Mouse (Mus musculus): Measurements from ENCODE around the gene Noc2l. TPM values are rescaled to one million over a fixed set of nuclear protein-coding genes. Genes with fewer than 3 reads are reported as not detected.

Noc2l gene
- 100 to 1,000 TPM in 3 of 26 experiments, 10 to 100 TPM in 23; 32.1 to 140 (median 70.3) TPM for total RNA-seq (2018; cell fraction: chromatin; rRNA removed)
- 10 to 100 TPM; 44.6 to 72.9 (median 57.6) TPM for total RNA-seq (2018; cell fraction: cytosol; rRNA removed)
- total RNA-seq (2018; cell fraction: nucleus; rRNA removed) = 100 to 1,000 TPM in 1 of 26 experiments, 10 to 100 TPM in 25; 36.3 to 111 (median 55.7) TPM
- 52.2 to 93.1 TPM (median 59.9 TPM) in 3 replicates for polyA plus RNA-seq (2018)

GRCm38 (mm10) chr4:156235808-156236533 lies at the start of gene Noc2l:
Gene Noc2l (plus strand): TSS chr4:156236010.
- WGBS (ENCODE audit: missing documents) = 1% methylated on average over 82 of the region's 90 CpGs
- peak within 1 kb of the TSS; percentile 45 for H3K27ac ChIP-seq
- peaks cover 35% of the 10 kb centered on the region; the same call in 1 of the 2 replicates for H3K79me2 ChIP-seq (ENCODE audit: inconsistent target)
- peak within 1 kb of the TSS; percentile 46 for H3K4me3 ChIP-seq (ENCODE audit: inconsistent target)
- peaks cover 54% of the 10 kb centered on the region for H3K36me3 ChIP-seq (ENCODE audit: inconsistent target)

GRCm38 (mm10) chr4:156188162-156188810 lies 47.5 kb upstream of the Noc2l start:
- H3K4me3 ChIP-seq (ENCODE audit: inconsistent target) = no peak overlapping the region
- WGBS (ENCODE audit: missing documents) = 68% methylated on average over 5 of the region's 5 CpGs

GRCm38 (mm10) chr4:156188811-156189323 lies 46.9 kb upstream of the Noc2l start:
- no peaks in the 10 kb centered on the region for H3K36me3 ChIP-seq (ENCODE audit: inconsistent target)
- no peaks in the 10 kb centered on the region for H3K79me2 ChIP-seq (ENCODE audit: inconsistent target)
- WGBS (ENCODE audit: missing documents) = 85% methylated on average over 6 of the region's 6 CpGs
- no peak overlapping the region for H3K27ac ChIP-seq
- no peak overlapping the region for H3K4me3 ChIP-seq (ENCODE audit: inconsistent target)

More at GRCm38 (mm10) chr4:156188162-156188810, 47.5 kb upstream of the Noc2l start:
- Histone ChIP-seq H3K79me2 (ENCODE audit: inconsistent target) (no peaks in the 10 kb centered on the region), H3K27ac (no peak overlapping the region), H3K36me3 (ENCODE audit: inconsistent target) (no peaks in the 10 kb centered on the region)

- WGBS (ENCODE audit: missing documents) = 86% methylated on average over 8 of the region's 8 CpGs
- H3K4me3 ChIP-seq (ENCODE audit: inconsistent target) = no peak overlapping the region
- H3K27ac ChIP-seq = no peak overlapping the region
- no peaks in the 10 kb centered on the region for H3K79me2 ChIP-seq (ENCODE audit: inconsistent target)
- H3K36me3 ChIP-seq (ENCODE audit: inconsistent target) = no peaks in the 10 kb centered on the region
These were observed 43.2 kb upstream of the Noc2l start for GRCm38 (mm10) chr4:156192421-156193199.

GRCm38 (mm10) chr4:156193200-156193590 lies 42.6 kb upstream of the Noc2l start:
- H3K27ac ChIP-seq = no peak overlapping the region

GRCm38 (mm10) chr4:156193906-156194305 lies 41.9 kb upstream of the Noc2l start:
- 93% methylated on average over 5 of the region's 5 CpGs for WGBS (ENCODE audit: missing documents)
- Histone ChIP-seq H3K79me2 (ENCODE audit: inconsistent target) (peaks cover 6% of the 10 kb centered on the region), H3K27ac (no peak overlapping the region), H3K36me3 (ENCODE audit: inconsistent target) (0 out of 2 replicates have a peak, but pooled peaks cover 3% of the 10 kb centered on the region), H3K4me3 (ENCODE audit: inconsistent target) (no peak overlapping the region)

More at GRCm38 (mm10) chr4:156193200-156193590, 42.6 kb upstream of the Noc2l start:
- no peaks in the 10 kb centered on the region for H3K79me2 ChIP-seq (ENCODE audit: inconsistent target)
- WGBS (ENCODE audit: missing documents) = 75% methylated on average over 2 of the region's 2 CpGs
- no peaks in the 10 kb centered on the region for H3K36me3 ChIP-seq (ENCODE audit: inconsistent target)
- no peak overlapping the region for H3K4me3 ChIP-seq (ENCODE audit: inconsistent target)

GRCm38 (mm10) chr4:156194346-156194745 lies 41.5 kb upstream of the Noc2l start:
- H3K4me3 ChIP-seq (ENCODE audit: inconsistent target) = no peak overlapping the region
- 0 out of 2 replicates have a peak, but pooled peaks cover 6% of the 10 kb centered on the region for H3K36me3 ChIP-seq (ENCODE audit: inconsistent target)
- WGBS (ENCODE audit: missing documents) = 88% methylated on average over 6 of the region's 6 CpGs
- peaks cover 11% of the 10 kb centered on the region for H3K79me2 ChIP-seq (ENCODE audit: inconsistent target)
- H3K27ac ChIP-seq = no peak overlapping the region

GRCm38 (mm10) chr4:156195927-156196870 lies 39.6 kb upstream of the Noc2l start:
- WGBS (ENCODE audit: missing documents) = 23% methylated on average over 34 of the region's 35 CpGs
- no peak overlapping the region for H3K27ac ChIP-seq

GRCm38 (mm10) chr4:156197131-156197828 lies 38.5 kb upstream of the Noc2l start, which contains the start of gene Agrn:
Gene Agrn (minus strand): TSS chr4:156197488.
- H3K36me3 ChIP-seq (ENCODE audit: inconsistent target) = 0 out of 2 replicates have a peak, but pooled peaks cover 6% of the 10 kb centered on the region
- peak within 1 kb of the TSS; percentile 12; the same call in 1 of the 2 replicates for H3K4me3 ChIP-seq (ENCODE audit: inconsistent target)
- H3K79me2 ChIP-seq (ENCODE audit: inconsistent target) = peaks cover 28% of the 10 kb centered on the region
- WGBS (ENCODE audit: missing documents) = 2% methylated on average over 59 of the region's 88 CpGs
- no peak within 1 kb of the TSS for H3K27ac ChIP-seq

More at GRCm38 (mm10) chr4:156195927-156196870, 39.6 kb upstream of the Noc2l start:
- Histone ChIP-seq H3K79me2 (ENCODE audit: inconsistent target) (peaks cover 24% of the 10 kb centered on the region), H3K4me3 (ENCODE audit: inconsistent target) (peak overlapping the region; percentile 12; the same call in 1 of the 2 replicates), H3K36me3 (ENCODE audit: inconsistent target) (0 out of 2 replicates have a peak, but pooled peaks cover 6% of the 10 kb centered on the region)

- peaks cover 32% of the 10 kb centered on the region for H3K79me2 ChIP-seq (ENCODE audit: inconsistent target)
- H3K27ac ChIP-seq = no peak overlapping the region
- 0 out of 2 replicates have a peak, but pooled peaks cover 6% of the 10 kb centered on the region for H3K36me3 ChIP-seq (ENCODE audit: inconsistent target)
- under 1% methylated on average over 26 of the region's 26 CpGs for WGBS (ENCODE audit: missing documents)
- H3K4me3 ChIP-seq (ENCODE audit: inconsistent target) = no peak overlapping the region; the same call in 1 of the 2 replicates
These were observed 38.0 kb upstream of the Noc2l start for GRCm38 (mm10) chr4:156197829-156198205.

GRCm38 (mm10) chr4:156200623-156201475 lies 35.0 kb upstream of the Noc2l start, which contains the start of gene Isg15:
Gene Isg15 (minus strand): TSS chr4:156200818.
- Histone ChIP-seq H3K27ac (peak within 1 kb of the TSS; percentile 68), H3K79me2 (ENCODE audit: inconsistent target) (peaks cover 41% of the 10 kb centered on the region), H3K36me3 (ENCODE audit: inconsistent target) (0 out of 2 replicates have a peak, but pooled peaks cover 6% of the 10 kb centered on the region), H3K4me3 (ENCODE audit: inconsistent target) (peak within 1 kb of the TSS; percentile 53)
- 24% methylated on average over 10 of the region's 10 CpGs for WGBS (ENCODE audit: missing documents)

Data from macrophage (primary cell).